Mouse (Mus musculus) G1E (cell line): ENCODE results near the gene Dpm2. TPM values are rescaled to one million over a fixed set of nuclear protein-coding genes. Genes with fewer than 3 reads are reported as not detected.
A peak's percentile ranks its signal among the peaks of the same experiment; 100 is the strongest.

Experiments
- ATAC-seq: 2 replicates; pipeline ENCODE4 v1.8.0; 2016; ENCODE audit warnings: mild to moderate bottlenecking; ENCODE audit not compliant: insufficient number of reproducible peaks, poor library complexity, low FRiP score, severe bottlenecking; ENCODE audit errors: extremely low read depth
- DNase-seq: peaks from one replicate; pipeline ENCODE4 v3.0.0; 2012; ENCODE audit warnings: low spot score
- H3K27me3 ChIP-seq: 2 replicates; pipeline ENCODE4 v1.6.1; 2012; ENCODE audit warnings: mild to moderate bottlenecking, low read length, inconsistent platforms; ENCODE audit not compliant: insufficient read depth
- H3K36me3 ChIP-seq: replicated peaks from 2 replicates; pipeline ENCODE3; 2012; ENCODE audit warnings: mild to moderate bottlenecking, inconsistent platforms
- H3K4me1 ChIP-seq: 2 replicates; pipeline ENCODE4 v1.6.1; 2012; ENCODE audit warnings: low read depth, low read length, inconsistent platforms, mixed read lengths; ENCODE audit not compliant: insufficient read depth
- H3K4me3 ChIP-seq: 2 replicates; pipeline ENCODE4 v1.5.1; 2012; ENCODE audit warnings: low read depth, mild to moderate bottlenecking, inconsistent platforms, low read length, moderate library complexity, mixed read lengths
- H3K9me3 ChIP-seq: replicated peaks from 2 replicates; pipeline ENCODE4 v1.6.1; 2012; ENCODE audit warnings: inconsistent platforms
- CTCF ChIP-seq: IDR thresholded peaks from 2 replicates; pipeline ENCODE4 v1.5.1; 2012; ENCODE audit warnings: low read depth, low read length, inconsistent platforms, mixed read lengths
- GATA1 ChIP-seq: IDR thresholded peaks from 2 replicates; pipeline ENCODE4 v1.6.1; 2012; ENCODE audit warnings: borderline replicate concordance, low read length, inconsistent platforms, mixed read lengths
- GATA2 ChIP-seq: IDR thresholded peaks from 2 replicates; pipeline ENCODE4 v1.6.1; 2012; ENCODE audit warnings: low read depth, low read length, inconsistent platforms, borderline replicate concordance
- POLR2AphosphoS5 ChIP-seq: IDR thresholded peaks from 2 replicates; pipeline ENCODE4 v1.6.1; 2012; ENCODE audit warnings: low read depth, low read length, inconsistent platforms; ENCODE audit not compliant: insufficient replicate concordance
- TAL1 ChIP-seq: conservative IDR thresholded peaks from 2 replicates; pipeline ENCODE4 v1.6.1; 2012; ENCODE audit warnings: low read depth, low read length, inconsistent platforms, mixed read lengths
- polyA plus RNA-seq: library from polyadenylated mRNA; stranded (reverse); fragments of >175 nt; gene quantifications from 2 replicates; pipeline ENCODE4 v1.2.3, GENCODE M21; 2012
- total RNA-seq, 2 experiments: library from RNA; stranded (forward) in 1 of 2; stranded (reverse) in 1 of 2; fragments of 200-1000 nt in 1 of 2; fragments of >200 nt in 1 of 2; fragmentation: Nextera tagmentation in 1 of 2; gene quantifications; 2 replicates each; pipeline ENCODE4 v1.2.3; 2014 to 2017

Dpm2 gene
- total and polyA plus RNA-seq, 3 experiments: 9.4 to 74.6 (median 59.3) TPM

DNA sequence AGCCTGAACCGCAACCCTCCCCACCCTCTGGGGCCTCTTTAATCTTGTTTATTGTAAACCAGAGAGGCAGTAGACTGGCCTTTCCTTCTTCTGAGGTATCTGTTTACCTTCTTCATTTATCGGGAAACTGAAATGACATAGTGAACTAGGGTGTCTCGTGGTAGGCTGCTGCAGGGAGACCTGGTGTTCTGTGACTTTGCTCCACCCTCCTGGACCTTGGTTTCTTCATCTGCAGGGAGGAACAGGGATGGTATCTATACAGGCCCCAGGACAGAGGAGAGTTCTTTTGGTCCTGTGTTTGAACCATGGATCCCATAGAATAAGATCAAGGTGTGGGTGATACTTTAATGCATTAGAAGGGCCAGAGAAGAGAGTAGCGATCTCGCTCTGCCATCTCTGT lies 19.4 kb upstream of the Dpm2 start:
- H3K36me3 ChIP-seq: peaks cover 78% of the 10 kb centered on the region
- H3K9me3 ChIP-seq: no peaks in the 10 kb centered on the region
- ATAC-seq (no peak), DNase-seq (no peak)
- peaks cover 28% of the 10 kb centered on the region for H3K4me1 ChIP-seq
- no peak overlapping the region for H3K4me3 ChIP-seq
- peaks cover 15% of the 10 kb centered on the region; the same call in 1 of the 2 replicates for H3K27me3 ChIP-seq
- no peak for TF ChIP-seq CTCF
- no peak for TF ChIP-seq GATA1
- no peak for TF ChIP-seq POLR2AphosphoS5
- no peak for TF ChIP-seq TAL1
- no peak for TF ChIP-seq GATA2

DNA sequence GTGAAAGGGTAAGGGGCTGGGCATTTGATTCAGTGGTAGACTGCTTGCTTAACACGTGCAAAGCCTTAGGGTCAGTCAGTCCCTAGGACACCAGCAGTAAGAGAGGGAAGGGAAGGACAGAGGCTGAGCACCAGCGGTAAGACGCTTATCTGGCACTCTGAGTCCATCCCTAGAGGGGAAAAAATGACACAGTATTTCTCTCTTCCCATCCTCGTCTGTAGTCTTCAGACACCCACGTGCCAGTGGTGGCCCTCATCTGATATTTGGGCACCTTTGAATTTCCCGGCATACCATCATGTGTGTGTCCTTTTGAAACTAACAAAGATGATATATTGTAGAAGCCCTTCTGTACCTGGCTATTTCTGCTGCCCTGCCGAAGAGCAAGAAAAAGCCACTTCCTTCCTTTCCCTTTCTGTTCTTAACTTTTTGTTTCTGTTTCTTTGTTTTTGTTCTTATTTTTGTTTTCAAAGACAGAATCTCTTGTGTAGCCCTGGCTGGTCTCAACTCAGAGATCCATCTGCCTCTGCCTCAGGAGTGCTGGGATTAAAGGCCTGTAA lies 17.0 kb upstream of the Dpm2 start:
- peaks cover 21% of the 10 kb centered on the region; the same call in 1 of the 2 replicates for H3K27me3 ChIP-seq

DNA sequence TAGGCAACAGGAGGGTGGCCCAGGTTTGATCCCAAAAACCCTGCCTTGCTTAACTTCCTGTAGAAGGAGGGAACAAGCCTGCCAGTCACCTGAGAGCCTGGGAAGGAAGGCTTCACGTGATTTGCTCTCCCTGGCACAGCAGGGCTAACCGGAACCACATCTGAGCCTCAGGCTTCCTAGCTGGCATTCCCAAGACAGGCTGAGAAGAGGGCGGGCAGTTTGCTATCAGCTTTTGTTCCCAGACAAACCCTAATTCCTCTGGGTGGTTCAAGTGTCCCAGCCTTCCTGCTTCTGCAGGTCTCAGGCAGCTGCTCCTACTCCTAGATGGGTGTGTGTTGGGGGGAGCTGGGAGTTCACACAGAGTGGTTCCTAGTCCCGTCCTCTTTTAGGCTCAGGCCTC lies 15.2 kb upstream of the Dpm2 start:
- TF ChIP-seq TAL1: no peak
- no peak for TF ChIP-seq POLR2AphosphoS5
- no peak for TF ChIP-seq GATA2
- no peak for TF ChIP-seq GATA1
- peaks cover 38% of the 10 kb centered on the region for H3K4me1 ChIP-seq
- H3K36me3 ChIP-seq: peaks cover 80% of the 10 kb centered on the region
- ATAC-seq (no peak), DNase-seq (no peak)
- no peak overlapping the region for H3K4me3 ChIP-seq
- peaks cover 16% of the 10 kb centered on the region; the same call in 1 of the 2 replicates for H3K27me3 ChIP-seq
- no peaks in the 10 kb centered on the region for H3K9me3 ChIP-seq

More for the DNA sequence above, 17.0 kb upstream of the Dpm2 start:
- ATAC-seq (no peak), DNase-seq (no peak)
- Histone ChIP-seq H3K36me3 (peaks cover 80% of the 10 kb centered on the region), H3K9me3 (no peaks in the 10 kb centered on the region), H3K4me3 (no peak overlapping the region), H3K4me1 (peaks cover 34% of the 10 kb centered on the region)
- TF ChIP-seq TAL1 (no peak), POLR2AphosphoS5 (no peak), GATA2 (no peak), CTCF (no peak), GATA1 (no peak)

DNA sequence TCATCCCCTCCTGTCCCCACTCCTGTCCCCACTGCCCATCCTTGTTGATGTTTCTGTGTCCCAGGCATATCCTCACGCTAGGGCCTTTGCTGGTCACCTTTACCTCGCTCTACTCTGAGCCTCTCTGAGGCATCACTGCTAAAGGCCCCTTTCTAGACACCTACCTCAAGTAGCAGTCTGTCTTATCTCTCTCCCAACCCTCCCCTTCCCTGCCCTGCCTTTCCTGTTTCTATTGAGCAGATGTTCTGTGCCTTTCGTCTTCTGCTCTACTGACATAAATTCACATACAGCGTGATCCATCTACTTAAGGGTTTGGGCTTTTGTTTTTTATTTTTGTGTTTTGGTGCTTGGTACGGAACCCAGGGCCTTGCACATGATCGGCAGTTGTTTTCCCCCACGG lies 14.6 kb upstream of the Dpm2 start:
- ATAC-seq (no peak), DNase-seq (no peak)
- H3K4me3 ChIP-seq: no peak overlapping the region
- peaks cover 13% of the 10 kb centered on the region; the same call in 1 of the 2 replicates for H3K27me3 ChIP-seq
- peaks cover 82% of the 10 kb centered on the region for H3K36me3 ChIP-seq
- TF ChIP-seq TAL1 (no peak), GATA2 (no peak), POLR2AphosphoS5 (no peak), GATA1 (no peak), CTCF (no peak)
- no peaks in the 10 kb centered on the region for H3K9me3 ChIP-seq
- H3K4me1 ChIP-seq: peaks cover 40% of the 10 kb centered on the region

GRCm38 (mm10) chr2:32559570-32559969 lies 11.1 kb upstream of the Dpm2 start:
- H3K4me3 ChIP-seq: no peak overlapping the region
- TF ChIP-seq POLR2AphosphoS5 (no peak), GATA1 (no peak), CTCF (no peak), GATA2 (no peak), TAL1 (no peak)
- peaks cover 31% of the 10 kb centered on the region for H3K4me1 ChIP-seq
- H3K36me3 ChIP-seq: peaks cover 89% of the 10 kb centered on the region
- H3K9me3 ChIP-seq: no peaks in the 10 kb centered on the region
- DNase-seq: no peak
- peaks cover 6% of the 10 kb centered on the region; the same call in 1 of the 2 replicates for H3K27me3 ChIP-seq
- ATAC-seq: no peak

GRCm38 (mm10) chr2:32566536-32567063 lies 4.1 kb upstream of the Dpm2 start:
- Histone ChIP-seq H3K4me3 (no peak overlapping the region), H3K27me3 (no peaks in the 10 kb centered on the region), H3K36me3 (peaks cover 73% of the 10 kb centered on the region), H3K9me3 (no peaks in the 10 kb centered on the region), H3K4me1 (peaks cover 24% of the 10 kb centered on the region)
- ATAC-seq: no peak
- TF ChIP-seq POLR2AphosphoS5 (no peak), TAL1 (no peak), GATA1 (no peak), GATA2 (no peak), CTCF (peak; percentile 81)
- peak; percentile 70 for DNase-seq
